Comparison of ENCODE assay signal across 22 mouse cellular contexts in genomic region chr3:125887109-125887508, GRCm38 (mm10). TPM values are rescaled to one million over a fixed set of nuclear protein-coding genes. Genes with fewer than 3 reads are reported as not detected.
A peak's percentile ranks its signal among the peaks of the same experiment; 100 is the strongest.
DNase-seq lines count a peak whose midpoint lies in the region; ATAC-seq and TF ChIP-seq lines count a peak whose summit lies in the region.
"Had no signal": no experiment of that assay in that cellular context is flagged by ENCODE, and none has a peak within 500 bp of the region (broad histone marks: within the 10 kb centered on the region; RNA-seq: fewer than 3 reads in every experiment).

No protein-coding gene starts in this region.

- peak overlapping the region; percentile 23; the same call in 1 of the 2 replicates for H3K27ac ChIP-seq in kidney, adult 2 months (ENCODE audit: insufficient read depth, low read depth, low read length)
- H3K27ac ChIP-seq in kidney, embryonic 16.5 days (ENCODE audit: low read length) = no peak overlapping the region
- no peak overlapping the region for H3K27ac ChIP-seq in neural tube, embryonic 14.5 days (ENCODE audit: low read depth, low read length)

- DNase-seq in kidney, adult 2 months = peak; percentile 14
- no peak for DNase-seq in neural tube, embryonic 10.5 days (ENCODE audit: extremely low spot score, low spot score)
- DNase-seq in Patski (ENCODE audit: low read depth, low spot score) = peak; percentile 89
- DNase-seq in cerebellum, postnatal 25 days = no peak
- DNase-seq in right cerebral cortex, postnatal 10 days (ENCODE audit: low spot score in 2 of 2) = no peak
- DNase-seq: adrenal gland, adult 2 months; adrenal gland, adult 8-10 months; adrenal gland, postnatal 10 days; adrenal gland, postnatal 14 days; adrenal gland, postnatal 25 days; adrenal gland, postnatal 36 days; B cell, adult 2 months; cerebellum, adult 11 months; cerebellum, adult 11-12 months; cerebellum, adult 18-20 months had no signal

- TF ChIP-seq CTCF in kidney, adult 2 months (conservative IDR thresholded peaks at IDR 0.05; ENCODE audit: insufficient read depth, insufficient read length, low read depth, low read length) = no peak
- no peak for TF ChIP-seq CTCF in Patski (IDR thresholded peaks at IDR 0.05)

- no peaks in the 10 kb centered on the region for H3K4me1 ChIP-seq in kidney, adult 2 months (ENCODE audit: control insufficient read depth, insufficient read depth, low read length)
- no peaks in the 10 kb centered on the region for H3K4me1 ChIP-seq in kidney, embryonic 16.5 days (ENCODE audit: insufficient read depth, low read length)
- no peaks in the 10 kb centered on the region for H3K4me1 ChIP-seq in neural tube, embryonic 14.5 days (ENCODE audit: control insufficient read depth, insufficient read depth, low read length)

- POLR2A ChIA-PET in Patski (lab: Charles Lee) = no interaction called here

- no peaks in the 10 kb centered on the region for H3K79me2 ChIP-seq in myocyte (ENCODE audit: control insufficient read depth, insufficient read depth)

- H3K4me3 ChIP-seq in kidney, adult 2 months (ENCODE audit: insufficient read depth, low read depth, low read length) = no peak overlapping the region
- H3K4me3 ChIP-seq in kidney, embryonic 16.5 days (ENCODE audit: low read length) = no peak overlapping the region
- no peak overlapping the region for H3K4me3 ChIP-seq in neural tube, embryonic 14.5 days (ENCODE audit: low read depth, low read length)
- no peak overlapping the region for H3K4me3 ChIP-seq in myocyte

- TF ChIP-seq POLR2A in kidney, adult 2 months (IDR thresholded peaks at IDR 0.05; ENCODE audit: low read depth, low read length) = no peak
- no peak for TF ChIP-seq POLR2A in myocyte (IDR thresholded peaks at IDR 0.05; ENCODE audit: insufficient read length, low read depth)

- ATAC-seq in kidney, embryonic 16.5 days (ENCODE audit: low FRiP score, low TSS enrichment) = no peak
- peak; percentile 38; the same call in 1 of the 2 replicates for ATAC-seq in neural tube, embryonic 14.5 days (ENCODE audit: low read depth)
- peak; percentile 97 for ATAC-seq in Patski
- ATAC-seq: activated CD4-positive, CD25-positive, alpha-beta regulatory T cell, adult 4 months; CD4-positive, CD25-positive, alpha-beta regulatory T cell, adult 4 months had no signal

- no peak overlapping the region for H3K9ac ChIP-seq in kidney, embryonic 16.5 days (replicated peaks; ENCODE audit: low read length)
- H3K9ac ChIP-seq in neural tube, embryonic 14.5 days (replicated peaks; ENCODE audit: low read depth, low read length) = no peak overlapping the region

- CTCF ChIA-PET in Patski (lab: Charles Lee) = interaction anchor here (1.0 to 1.3 kb wide), 2 partner anchors 17 to 158 kb away, joined by 3 to 4 read pairs; no protein-coding TSS in a partner anchor

- in situ Hi-C loops in Patski (cut with MboI; ENCODE audit: low pct_unique_long_range_greater_than_20kb) = loop anchor here (10.0 kb wide), 1 partner anchor 48 kb away; the partner anchor contains the start of gene Ugt8a

- H3K4me2 ChIP-seq in kidney, embryonic 16.5 days (replicated peaks; ENCODE audit: low read depth, low read length) = no peak overlapping the region
- no peak overlapping the region for H3K4me2 ChIP-seq in neural tube, embryonic 14.5 days (ENCODE audit: low read depth, low read length)
- peak overlapping the region; percentile 18 for H3K4me2 ChIP-seq in myocyte (ENCODE audit: low read depth)

- H3K9me3 ChIP-seq in kidney, embryonic 16.5 days (ENCODE audit: low read length) = no peaks in the 10 kb centered on the region
- H3K9me3 ChIP-seq in neural tube, embryonic 14.5 days (ENCODE audit: control insufficient read depth, low read length) = no peaks in the 10 kb centered on the region
- H3K9me3 ChIP-seq: G1E had no signal

- H3ac ChIP-seq in myocyte (ENCODE audit: control insufficient read depth, insufficient read length) = no peak overlapping the region

- H3K36me3 ChIP-seq in kidney, adult 2 months (ENCODE audit: control insufficient read depth, insufficient read depth, low read length) = no peaks in the 10 kb centered on the region
- H3K36me3 ChIP-seq in kidney, embryonic 16.5 days (ENCODE audit: insufficient read depth, low read length) = no peaks in the 10 kb centered on the region
- H3K36me3 ChIP-seq in neural tube, embryonic 14.5 days (ENCODE audit: control insufficient read depth, insufficient read depth, low read length) = no peaks in the 10 kb centered on the region
- no peaks in the 10 kb centered on the region for H3K36me3 ChIP-seq in myocyte (ENCODE audit: control insufficient read depth, insufficient read depth)
- H3K36me3 ChIP-seq: G1E had no signal

- H3K27me3 ChIP-seq in kidney, adult 2 months (replicated peaks; ENCODE audit: control insufficient read depth, insufficient read depth, low read length) = no peaks in the 10 kb centered on the region
- H3K27me3 ChIP-seq in kidney, embryonic 16.5 days (ENCODE audit: insufficient read depth, low read length) = no peaks in the 10 kb centered on the region
- H3K27me3 ChIP-seq in neural tube, embryonic 14.5 days (ENCODE audit: control insufficient read depth, insufficient read depth, low read length) = no peaks in the 10 kb centered on the region
- H3K27me3 ChIP-seq in Patski (no peaks in the 10 kb centered on the region), myocyte (ENCODE audit: control insufficient read depth, insufficient read depth, insufficient read length) (no peaks in the 10 kb centered on the region)
- H3K27me3 ChIP-seq: CH12.LX had no signal

- WGBS in kidney, adult 2 months = 45% methylated on average over 2 of the region's 2 CpGs
- WGBS in kidney, embryonic 16.5 days = 50% methylated on average over 2 of the region's 2 CpGs
- 45% methylated on average over 2 of the region's 2 CpGs for WGBS in neural tube, embryonic 14.5 days

TF ChIP-seq in myocyte, 11 proteins besides CTCF, POLR2A, EP300 and RAD21:
- TF ChIP-seq REST (IDR thresholded peaks at IDR 0.05; ENCODE audit: insufficient read depth, insufficient read length) (no peak), POLR2AphosphoS2 (IDR thresholded peaks at IDR 0.05; ENCODE audit: insufficient read length, low read depth) (no peak), E2F4 (IDR thresholded peaks at IDR 0.05; ENCODE audit: insufficient read depth) (no peak), USF1 (IDR thresholded peaks at IDR 0.05; ENCODE audit: low read depth) (no peak), MYOD1 (IDR thresholded peaks at IDR 0.05; ENCODE audit: control insufficient read depth in 1 of 3, insufficient read length in 2 of 3, low read depth in 2 of 3) (no peak), MAX (IDR thresholded peaks at IDR 0.05; ENCODE audit: low read depth) (no peak), TCF12 (IDR thresholded peaks at IDR 0.05; ENCODE audit: insufficient read depth, poor library complexity, severe bottlenecking) (no peak), CEBPB (IDR thresholded peaks at IDR 0.05; ENCODE audit: insufficient read depth, poor library complexity, severe bottlenecking) (no peak), TCF3 (IDR thresholded peaks at IDR 0.05; ENCODE audit: insufficient read length, low read depth) (no peak), SRF (IDR thresholded peaks at IDR 0.05; ENCODE audit: control insufficient read depth, insufficient read length, low read depth) (no peak), MYOG (IDR thresholded peaks at IDR 0.05; ENCODE audit: control insufficient read depth in 1 of 3, insufficient read depth in 1 of 3, insufficient read length in 2 of 3, low read depth in 2 of 3) (no peak)

RNA-seq across cellular contexts. Expression of gene Ugt8a, which starts 51.3 kb away (rescaled TPM):
- polyA plus RNA-seq in kidney, adult 2 months (2012; rRNA removed) = 3.1 and 3.3 TPM in 2 replicates
- 9.3 and 9.4 TPM in 2 replicates for polyA plus RNA-seq in kidney, embryonic 16.5 days (2015; fragmentation: Nextera tagmentation; extraction: Ambion mirVana)
- polyA plus RNA-seq in neural tube, embryonic 14.5 days (2014; fragmentation: Nextera tagmentation; extraction: Ambion mirVana) = 6.8 and 6.9 TPM in 2 replicates
- 106 TPM for polyA plus RNA-seq in Patski (2021)
- not detected for polyA plus RNA-seq in myocyte (2012; fragmentation: generic; extraction: Trizol)
- polyA plus RNA-seq: activated CD4-positive, CD25-positive, alpha-beta regulatory T cell, adult 4 months; adrenal gland, adult 2 months; CD4-positive, CD25-positive, alpha-beta regulatory T cell, adult 4 months; G1E had no signal

Comparison
In these comparisons a context has a peak if more than half of its experiments do, and no peak if none do; other contexts are left out.
1. DNase-seq: peak in kidney, adult 2 months (single experiment) and Patski (single experiment); none in neural tube, embryonic 10.5 days (single experiment), cerebellum, postnatal 25 days (0 of 2) and right cerebral cortex, postnatal 10 days (0 of 2).
2. RNA of gene Ugt8a, which starts 51.3 kb away (polyA plus RNA-seq): 106 TPM in Patski (single experiment); 9.3 to 9.4 TPM in kidney, embryonic 16.5 days, 6.8 to 6.9 TPM in neural tube, embryonic 14.5 days, 3.1 to 3.3 TPM in kidney, adult 2 months and not detected in myocyte (single experiment); every median in the first group is over 10 times any median in the second.